Mouse (Mus musculus) heart, postnatal 0 days (tissue): Measurements from ENCODE around the gene B4galnt3.

Source experiments
- CTCF ChIP-seq: IDR thresholded peaks from 2 replicates; pipeline ENCODE4 v1.5.1; 2016; ENCODE audit warnings: antibody characterized with exemption, control low read depth, low read depth
- EP300 ChIP-seq: IDR thresholded peaks from 2 replicates; pipeline ENCODE4 v1.6.1; 2016; ENCODE audit warnings: antibody characterized with exemption, low read depth

GRCm38 (mm10) chr6:120230441-120230840 lies 63.9 kb downstream of the B4galnt3 start:
- TF ChIP-seq CTCF: no peak
- TF ChIP-seq EP300: no peak
